Comparison of ENCODE assay signal across 8 mouse cellular contexts in the genomic region with DNA sequence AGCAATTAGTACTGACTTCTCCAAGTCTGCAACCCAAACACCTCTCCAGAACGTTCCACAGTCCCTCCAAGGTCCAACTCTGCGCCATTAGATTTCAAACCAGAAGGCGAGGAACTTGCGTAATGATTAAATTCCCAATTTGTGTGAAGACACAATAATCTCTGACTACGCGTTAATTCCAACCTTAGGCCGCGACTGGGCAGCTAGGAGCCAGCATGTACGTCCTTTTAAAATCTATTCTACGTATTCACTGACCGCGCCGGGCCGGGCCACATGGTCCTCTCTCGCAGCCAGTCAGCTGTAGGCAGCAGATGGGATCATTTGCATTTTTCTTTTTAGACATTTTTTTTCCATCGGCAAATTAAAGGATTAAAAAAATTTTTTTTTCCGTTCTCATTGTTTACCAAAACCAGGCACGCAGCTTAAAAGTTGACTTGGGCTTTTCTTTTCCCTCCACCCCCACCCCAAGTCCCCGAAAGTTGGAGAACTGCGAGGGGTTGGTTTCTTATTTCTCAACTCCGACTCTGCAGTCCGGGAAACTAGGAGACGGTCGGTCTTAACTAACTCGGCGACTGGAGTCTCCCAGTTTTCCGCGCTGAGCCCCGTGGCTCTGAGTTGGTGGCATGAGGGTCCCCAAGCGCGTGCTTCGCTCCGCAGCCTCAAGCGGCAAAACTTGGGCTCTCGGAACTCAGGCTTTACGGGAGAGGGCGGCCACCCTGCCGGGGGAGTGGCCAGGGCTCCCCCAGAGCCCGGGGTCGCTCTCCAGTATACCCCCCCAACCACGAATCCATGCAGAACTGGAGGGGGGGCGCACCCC. TPM values are rescaled to one million over a fixed set of nuclear protein-coding genes. Genes with fewer than 3 reads are reported as not detected.
A peak's percentile ranks its signal among the peaks of the same experiment; 100 is the strongest.
DNase-seq lines count a peak whose midpoint lies in the region; ATAC-seq and TF ChIP-seq lines count a peak whose summit lies in the region.

No protein-coding gene starts in this region.

- peak overlapping the region; percentile 78 for H3ac ChIP-seq in C2C12 (ENCODE audit: control insufficient read depth, insufficient read length, low read depth)

- no peak for TF ChIP-seq CTCF in C2C12 (IDR thresholded peaks at IDR 0.05; ENCODE audit: control insufficient read depth, insufficient read depth, insufficient read length)
- no peak for TF ChIP-seq CTCF in bone marrow, adult 2 months (IDR thresholded peaks at IDR 0.05; ENCODE audit: control insufficient read depth, insufficient read depth, low read length)
- TF ChIP-seq CTCF in liver, postnatal 0 days (IDR thresholded peaks at IDR 0.05; ENCODE audit: low read depth) = no peak
- no peak for TF ChIP-seq CTCF in thymus, adult 2 months (IDR thresholded peaks at IDR 0.05; ENCODE audit: borderline replicate concordance, control insufficient read depth, extremely low read depth, insufficient read depth, low read length, poor library complexity)

- peak; percentile 78 for DNase-seq in forebrain, embryonic 10.5 days (ENCODE audit: extremely low spot score, low spot score)
- DNase-seq in kidney, postnatal 25 days = peak; percentile 76 to 87
- peak; percentile 60 for DNase-seq in liver, postnatal 0 days
- peak; percentile 24 for DNase-seq in thymus, adult 2 months

- H3K4me2 ChIP-seq in heart, embryonic 16.5 days (ENCODE audit: low read depth, low read length) = peak overlapping the region; percentile 83
- peak overlapping the region; percentile 99 for H3K4me2 ChIP-seq in liver, postnatal 0 days (ENCODE audit: low read depth, low read length)
- H3K4me2 ChIP-seq in neural tube, embryonic 15.5 days = peak overlapping the region; percentile 98

- no peak overlapping the region for H3K27ac ChIP-seq in bone marrow, adult 2 months (ENCODE audit: control insufficient read depth, insufficient read depth, low read depth, low read length, poor library complexity)
- H3K27ac ChIP-seq in forebrain, embryonic 10.5 days = peak overlapping the region; percentile 100
- peak overlapping the region; percentile 96 for H3K27ac ChIP-seq in heart, embryonic 16.5 days (ENCODE audit: low read length)
- peak overlapping the region; percentile 94 for H3K27ac ChIP-seq in liver, postnatal 0 days (ENCODE audit: low read depth)
- peak overlapping the region; percentile 96 for H3K27ac ChIP-seq in neural tube, embryonic 15.5 days (replicated peaks)
- H3K27ac ChIP-seq in thymus, adult 2 months (ENCODE audit: control insufficient read depth, insufficient read depth, low read length) = no peak overlapping the region

- 0 out of 2 replicates have a peak, but pooled peaks have one; percentile 11 for ATAC-seq in heart, embryonic 16.5 days (replicated peaks; ENCODE audit: extremely low read depth, insufficient read depth, low FRiP score)
- peak; percentile 26 for ATAC-seq in liver, postnatal 0 days
- peak; percentile 18 for ATAC-seq in neural tube, embryonic 15.5 days (ENCODE audit: low FRiP score)

- H3K9me3 ChIP-seq in forebrain, embryonic 10.5 days = no peaks in the 10 kb centered on the region
- no peaks in the 10 kb centered on the region for H3K9me3 ChIP-seq in heart, embryonic 16.5 days (replicated peaks; ENCODE audit: control insufficient read depth, low read length)
- no peaks in the 10 kb centered on the region for H3K9me3 ChIP-seq in liver, postnatal 0 days (ENCODE audit: low read length)
- H3K9me3 ChIP-seq in neural tube, embryonic 15.5 days (replicated peaks) = no peaks in the 10 kb centered on the region

- TF ChIP-seq EP300 in liver, postnatal 0 days (IDR thresholded peaks at IDR 0.05; ENCODE audit: low read depth) = no peak

- no peaks in the 10 kb centered on the region for H3K27me3 ChIP-seq in C2C12 (ENCODE audit: control insufficient read depth, insufficient read depth, insufficient read length)
- H3K27me3 ChIP-seq in forebrain, embryonic 10.5 days (ENCODE audit: poor library complexity, severe bottlenecking) = no peaks in the 10 kb centered on the region
- no peaks in the 10 kb centered on the region for H3K27me3 ChIP-seq in heart, embryonic 16.5 days (ENCODE audit: control insufficient read depth, insufficient read depth, low read length)
- H3K27me3 ChIP-seq in liver, postnatal 0 days (ENCODE audit: insufficient read depth, low read length) = 0 out of 2 replicates have a peak, but pooled peaks cover 2% of the 10 kb centered on the region
- no peaks in the 10 kb centered on the region for H3K27me3 ChIP-seq in neural tube, embryonic 15.5 days (replicated peaks)
- H3K27me3 ChIP-seq in thymus, adult 2 months (ENCODE audit: control insufficient read depth, insufficient read depth, low read length) = no peaks in the 10 kb centered on the region

- no peak for TF ChIP-seq POLR2A in bone marrow, adult 2 months (IDR thresholded peaks at IDR 0.05; ENCODE audit: borderline replicate concordance, control insufficient read depth, low read depth, low read length)
- TF ChIP-seq POLR2A in thymus, adult 2 months (IDR thresholded peaks at IDR 0.05; ENCODE audit: control insufficient read depth, extremely low read depth, insufficient read depth, low read length, poor library complexity) = no peak

- peaks cover 24% of the 10 kb centered on the region for H3K79me3 ChIP-seq in C2C12 (ENCODE audit: low read depth)

- peak overlapping the region; percentile 96 for H3K9ac ChIP-seq in heart, embryonic 16.5 days (ENCODE audit: low read length)
- peak overlapping the region; percentile 92 for H3K9ac ChIP-seq in liver, postnatal 0 days (replicated peaks)
- H3K9ac ChIP-seq in neural tube, embryonic 15.5 days (replicated peaks) = peak overlapping the region; percentile 81

- H3K4me3 ChIP-seq in C2C12 (ENCODE audit: insufficient read depth, poor library complexity, severe bottlenecking) = peak overlapping the region; percentile 55
- H3K4me3 ChIP-seq in bone marrow, adult 2 months (replicated peaks; ENCODE audit: control insufficient read depth, low read depth, low read length) = peak overlapping the region; percentile 25
- H3K4me3 ChIP-seq in forebrain, embryonic 10.5 days = peak overlapping the region; percentile 85
- peak overlapping the region; percentile 85 for H3K4me3 ChIP-seq in heart, embryonic 16.5 days (ENCODE audit: low read length)
- peak overlapping the region; percentile 82 for H3K4me3 ChIP-seq in liver, postnatal 0 days (ENCODE audit: low read depth, low read length)
- peak overlapping the region; percentile 88 for H3K4me3 ChIP-seq in neural tube, embryonic 15.5 days (replicated peaks)
- peak overlapping the region; percentile 99 for H3K4me3 ChIP-seq in thymus, adult 2 months (ENCODE audit: control insufficient read depth, insufficient read depth, low read length)

- no peaks in the 10 kb centered on the region for H3K36me3 ChIP-seq in C2C12 (ENCODE audit: control insufficient read depth, insufficient read depth)
- no peaks in the 10 kb centered on the region for H3K36me3 ChIP-seq in forebrain, embryonic 10.5 days (replicated peaks)
- H3K36me3 ChIP-seq in heart, embryonic 16.5 days (ENCODE audit: control insufficient read depth, insufficient read depth) = no peaks in the 10 kb centered on the region
- no peaks in the 10 kb centered on the region for H3K36me3 ChIP-seq in liver, postnatal 0 days (replicated peaks; ENCODE audit: insufficient read depth, low read length)
- H3K36me3 ChIP-seq in neural tube, embryonic 15.5 days = no peaks in the 10 kb centered on the region
- H3K36me3 ChIP-seq in thymus, adult 2 months (ENCODE audit: control insufficient read depth, insufficient read depth, low read length) = no peaks in the 10 kb centered on the region

- H3K4me1 ChIP-seq in bone marrow, adult 2 months (ENCODE audit: control insufficient read depth, insufficient read depth, low read length) = no peaks in the 10 kb centered on the region; the same call in 1 of the 2 replicates
- peaks cover 51% of the 10 kb centered on the region for H3K4me1 ChIP-seq in forebrain, embryonic 10.5 days
- peaks cover 29% of the 10 kb centered on the region for H3K4me1 ChIP-seq in heart, embryonic 16.5 days (ENCODE audit: control insufficient read depth, insufficient read depth, low read length)
- H3K4me1 ChIP-seq in liver, postnatal 0 days (ENCODE audit: insufficient read depth) = peaks cover 22% of the 10 kb centered on the region
- peaks cover 35% of the 10 kb centered on the region for H3K4me1 ChIP-seq in neural tube, embryonic 15.5 days
- peaks cover 2% of the 10 kb centered on the region; the same call in 1 of the 2 replicates for H3K4me1 ChIP-seq in thymus, adult 2 months (replicated peaks; ENCODE audit: control insufficient read depth, insufficient read depth, low read length)

- WGBS in bone marrow, adult 2 months = 4% methylated on average over 42 of the region's 42 CpGs
- under 1% methylated on average over 42 of the region's 42 CpGs for WGBS in forebrain, embryonic 10.5 days
- under 1% methylated on average over 42 of the region's 42 CpGs for WGBS in heart, embryonic 16.5 days
- under 1% methylated on average over 41 of the region's 42 CpGs for WGBS in liver, postnatal 0 days (ENCODE audit: insufficient replicate concordance)
- under 1% methylated on average over 42 of the region's 42 CpGs for WGBS in neural tube, embryonic 15.5 days
- WGBS in thymus, adult 2 months = 10% methylated on average over 42 of the region's 42 CpGs

- H3K79me2 ChIP-seq in C2C12 (ENCODE audit: control insufficient read depth, insufficient read depth) = peaks cover 33% of the 10 kb centered on the region

TF ChIP-seq in C2C12, 6 proteins besides CTCF, POLR2A, EP300 and RAD21 (continues in another document):
- TF ChIP-seq CEBPB (IDR thresholded peaks at IDR 0.05; ENCODE audit: low read depth) (no peak), MAX (IDR thresholded peaks at IDR 0.05) (no peak), USF1 (IDR thresholded peaks at IDR 0.05; ENCODE audit: low read depth) (no peak)

RNA-seq across cellular contexts. Expression of gene Bend3, which starts 0.6 kb away (rescaled TPM):
- polyA plus RNA-seq in C2C12 (2012; fragmentation: generic; extraction: Trizol) = 7.0 TPM
- 0.88 and 2.7 TPM in 2 replicates for polyA plus RNA-seq in bone marrow, adult 2 months (2011; ENCODE audit: insufficient read depth, insufficient read length, low replicate concordance, missing spikeins)
- polyA plus RNA-seq in forebrain, embryonic 10.5 days (2016; fragmentation: Nextera tagmentation; extraction: Ambion mirVana) = 8.8 and 9.2 TPM in 2 replicates
- polyA plus RNA-seq in heart, embryonic 16.5 days (2015; fragmentation: Nextera tagmentation; extraction: Ambion mirVana) = 2.3 and 3.0 TPM in 2 replicates
- 0.51 TPM in 2 replicates for polyA plus RNA-seq in liver, postnatal 0 days (2015; fragmentation: Nextera tagmentation; extraction: Ambion mirVana)
- polyA plus RNA-seq in neural tube, embryonic 15.5 days (2015; fragmentation: Nextera tagmentation; extraction: Ambion mirVana) = 2.5 and 2.9 TPM in 2 replicates
- 5.1 and 7.3 TPM in 2 replicates for polyA plus RNA-seq in thymus, adult 2 months (2012; rRNA removed)

RNA-seq across cellular contexts. Expression of gene Gm9803, which starts 45.8 kb away (rescaled TPM):
- 6.4 TPM for polyA plus RNA-seq in C2C12 (2012; fragmentation: generic; extraction: Trizol)
- polyA plus RNA-seq in bone marrow, adult 2 months (2011; ENCODE audit: insufficient read depth, insufficient read length, low replicate concordance, missing spikeins) = 49.9 and 110 TPM in 2 replicates
- polyA plus RNA-seq in forebrain, embryonic 10.5 days (2016; fragmentation: Nextera tagmentation; extraction: Ambion mirVana) = 9.4 and 12.7 TPM in 2 replicates
- 20.0 and 42.0 TPM in 2 replicates for polyA plus RNA-seq in heart, embryonic 16.5 days (2015; fragmentation: Nextera tagmentation; extraction: Ambion mirVana)
- 7.8 and 8.7 TPM in 2 replicates for polyA plus RNA-seq in liver, postnatal 0 days (2015; fragmentation: Nextera tagmentation; extraction: Ambion mirVana)
- polyA plus RNA-seq in neural tube, embryonic 15.5 days (2015; fragmentation: Nextera tagmentation; extraction: Ambion mirVana) = 17.6 and 25.6 TPM in 2 replicates
- polyA plus RNA-seq in thymus, adult 2 months (2012; rRNA removed) = 125 and 155 TPM in 2 replicates

Comparison
In these comparisons a context has a peak if more than half of its experiments do, and no peak if none do; other contexts are left out.
1. H3K4me3 ChIP-seq: peak in every context shown above with its lines; median percentile 99 in thymus, adult 2 months; 88 in neural tube, embryonic 15.5 days; 85 in forebrain, embryonic 10.5 days; 85 in heart, embryonic 16.5 days; 82 in liver, postnatal 0 days; 55 in C2C12; 25 in bone marrow, adult 2 months.
2. H3K27ac ChIP-seq: peak in forebrain, embryonic 10.5 days (single experiment), heart, embryonic 16.5 days (single experiment), liver, postnatal 0 days (single experiment) and neural tube, embryonic 15.5 days (single experiment); none in bone marrow, adult 2 months (single experiment) and thymus, adult 2 months (single experiment).
3. DNase-seq: peak in every context shown above with its lines; median percentile 82 in kidney, postnatal 25 days; 78 in forebrain, embryonic 10.5 days; 60 in liver, postnatal 0 days; 24 in thymus, adult 2 months.
4. Peak in every context shown above with its lines, with median percentiles within 50 percentile points of each other: ATAC-seq, H3K4me2 ChIP-seq and H3K9ac ChIP-seq.